ENCODE assay signal across 8 mouse cellular contexts in genomic region chr4:73790260-73791185, GRCm38 (mm10). TPM values are rescaled to one million over a fixed set of nuclear protein-coding genes. Genes with fewer than 3 reads are reported as not detected.
A peak's percentile ranks its signal among the peaks of the same experiment; 100 is the strongest.
DNase-seq lines count a peak whose midpoint lies in the region; ATAC-seq and TF ChIP-seq lines count a peak whose summit lies in the region.

TSS of gene Rasef (minus strand) at chr4:73790994.

- peaks cover 4% of the 10 kb centered on the region for H3K4me1 ChIP-seq in E14TG2a.4 (replicated peaks; ENCODE audit: low read depth, low read length)
- H3K4me1 ChIP-seq in heart, embryonic 10.5 days = peaks cover 10% of the 10 kb centered on the region
- H3K4me1 ChIP-seq in lung, adult 2 months (ENCODE audit: control insufficient read depth, insufficient read depth, low read length) = no peaks in the 10 kb centered on the region

- WGBS in heart, embryonic 10.5 days = 5% methylated on average over 87 of the region's 87 CpGs
- 4% methylated on average over 87 of the region's 87 CpGs for WGBS in lung, adult 2 months

- DNase-seq in brain, adult 2 months (ENCODE audit: low read depth, low spot score) = peak; percentile 12
- DNase-seq in heart, embryonic 10.5 days (ENCODE audit: low spot score) = peak; percentile 76
- peak; percentile 8 for DNase-seq in kidney, adult 9 months
- peak; percentile 73 for DNase-seq in lung, adult 2 months
- DNase-seq in ovary, postnatal 10 days (ENCODE audit: low spot score) = peak; percentile 41
- no peak for DNase-seq in spleen, adult 12 weeks (ENCODE audit: low spot score)

- no peak; the same call in 1 of the 2 replicates for TF ChIP-seq POLR2A in lung, adult 2 months (IDR thresholded peaks at IDR 0.05; ENCODE audit: borderline replicate concordance, extremely low read depth, low read depth, low read length)

- ATAC-seq in activated CD4-positive, CD25-positive, alpha-beta regulatory T cell, adult 4 months = no peak

- no peaks in the 10 kb centered on the region for H3K36me3 ChIP-seq in E14TG2a.4 (ENCODE audit: insufficient read depth, low read length)
- H3K36me3 ChIP-seq in heart, embryonic 10.5 days = no peaks in the 10 kb centered on the region

- peak within 1 kb of the TSS; percentile 77 for H3K4me3 ChIP-seq in E14TG2a.4 (replicated peaks; ENCODE audit: low read length)
- H3K4me3 ChIP-seq in heart, embryonic 10.5 days = peak within 1 kb of the TSS; percentile 68
- peak within 1 kb of the TSS; percentile 64 for H3K4me3 ChIP-seq in lung, adult 2 months (replicated peaks; ENCODE audit: extremely low read depth, low read depth, low read length)

- no peak for TF ChIP-seq CTCF in E14TG2a.4 (conservative IDR thresholded peaks at IDR 0.05; ENCODE audit: low read length)
- TF ChIP-seq CTCF in lung, adult 2 months (IDR thresholded peaks at IDR 0.05; ENCODE audit: insufficient read depth, low read length) = no peak

- H3K27ac ChIP-seq in heart, embryonic 10.5 days = peak within 1 kb of the TSS; percentile 85

- peaks cover 33% of the 10 kb centered on the region for H3K27me3 ChIP-seq in E14TG2a.4 (ENCODE audit: insufficient read depth, low read length)
- H3K27me3 ChIP-seq in heart, embryonic 10.5 days (ENCODE audit: insufficient read depth, poor library complexity, severe bottlenecking) = peaks cover 30% of the 10 kb centered on the region

- no peaks in the 10 kb centered on the region for H3K9me3 ChIP-seq in E14TG2a.4 (ENCODE audit: low read length)
- no peaks in the 10 kb centered on the region for H3K9me3 ChIP-seq in heart, embryonic 10.5 days

RNA-seq across cellular contexts. Expression of gene Rasef, which starts in this region (rescaled TPM):
- polyA plus RNA-seq in heart, embryonic 10.5 days (2016; fragmentation: Nextera tagmentation; extraction: Ambion mirVana) = 0.99 and 1.2 TPM in 2 replicates
- polyA plus RNA-seq in lung, adult 2 months (2012; rRNA removed) = 4.5 and 4.9 TPM in 2 replicates
- not detected for polyA plus RNA-seq in activated CD4-positive, CD25-positive, alpha-beta regulatory T cell, adult 4 months (2017; shearing (Covaris generic))
